ENCODE assay signal across 11 mouse cellular contexts in the genomic region with DNA sequence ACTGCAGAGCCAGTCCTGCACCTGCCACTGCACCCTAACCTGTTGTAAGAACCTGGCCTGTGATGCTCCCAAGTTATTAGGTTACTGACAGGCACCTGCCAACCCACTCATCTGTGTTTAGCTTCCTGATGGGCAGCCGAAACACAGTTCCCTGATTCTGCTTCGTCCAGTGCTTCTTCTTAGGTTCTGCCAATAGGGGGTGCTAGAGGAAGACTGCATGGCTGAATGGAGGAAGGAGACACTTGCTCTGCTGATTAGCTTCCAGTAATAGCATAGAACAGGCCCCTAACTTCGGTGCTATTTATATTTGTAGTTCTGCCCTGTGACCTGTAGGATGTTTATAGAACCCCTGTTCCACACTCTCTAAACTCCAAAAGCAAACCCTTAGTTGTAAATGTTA.
DNase-seq lines count a peak whose midpoint lies in the region; ATAC-seq and TF ChIP-seq lines count a peak whose summit lies in the region.
"Had no signal": no experiment of that assay in that cellular context is flagged by ENCODE, and none has a peak within 500 bp of the region (broad histone marks: within the 10 kb centered on the region; RNA-seq: fewer than 3 reads in every experiment).

No protein-coding gene starts in this region.

- WGBS in lung, adult 2 months, result 40% methylated on average over 3 of the region's 3 CpGs

- TF ChIP-seq CTCF in lung, adult 2 months (IDR thresholded peaks at IDR 0.05; ENCODE audit: insufficient read depth, low read length), result 0 out of 2 replicates have a peak, but pooled peaks have one; percentile 34

- TF ChIP-seq POLR2A in lung, adult 2 months (IDR thresholded peaks at IDR 0.05; ENCODE audit: borderline replicate concordance, extremely low read depth, low read depth, low read length), result no peak

- intact Hi-C loops in heart, postnatal 25 days (cut with DNase I), result no loop called here

- H3K4me1 ChIP-seq in lung, adult 2 months (ENCODE audit: control insufficient read depth, insufficient read depth, low read length), result no peaks in the 10 kb centered on the region
- H3K4me1 ChIP-seq: lung, embryonic 15.5 days had no signal

- ATAC-seq in common myeloid progenitor, adult 5-6 weeks (replicated peaks; ENCODE audit: low read depth, poor library complexity, severe bottlenecking), result peak; percentile 74

- H3K4me3 ChIP-seq in lung, adult 2 months (replicated peaks; ENCODE audit: extremely low read depth, low read depth, low read length), result no peak overlapping the region
- H3K4me3 ChIP-seq: lung, embryonic 15.5 days; neural tube, embryonic 12.5 days had no signal

- DNase-seq in heart, adult 8-10 months (ENCODE audit: low spot score), result peak; percentile 6
- no peak for DNase-seq in heart, postnatal 25 days (ENCODE audit: low spot score)
- DNase-seq in lung, adult 2 months, result no peak
- DNase-seq in lung, postnatal 14 days, result no peak
- peak; percentile 7 for DNase-seq in lung, postnatal 36 days
- DNase-seq in layer of hippocampus, adult 18-20 months (ENCODE audit: low spot score in 2 of 2), result no peak
- DNase-seq in left cerebral cortex, adult 11 months (ENCODE audit: low spot score), result no peak
- DNase-seq: gastrocnemius, postnatal 14 days had no signal

Comparison
In these comparisons a context has a peak if more than half of its experiments do, and no peak if none do; other contexts are left out.
1. DNase-seq: peak in heart, adult 8-10 months (single experiment) and lung, postnatal 36 days (single experiment); none in heart, postnatal 25 days (single experiment), lung, adult 2 months (single experiment), lung, postnatal 14 days (single experiment), layer of hippocampus, adult 18-20 months (0 of 2) and left cerebral cortex, adult 11 months (single experiment).